Mouse (Mus musculus): ENCODE measurements around the gene Ccdc42. TPM values are rescaled to one million over a fixed set of nuclear protein-coding genes. Genes with fewer than 3 reads are reported as not detected.

Ccdc42 gene
- polyA plus RNA-seq, 1 experiment from 2014 or later: 0.45 TPM

GRCm38 (mm10) chr11:68561957-68562950 is 24.6 kb upstream of the Ccdc42 start:
- 82% methylated on average over 11 of the region's 11 CpGs for WGBS
- Histone ChIP-seq H3K4me3 (no peak overlapping the region), H3K4me2 (replicated peaks) (no peak overlapping the region), H3K36me3 (no peaks in the 10 kb centered on the region), H3K27ac (replicated peaks) (no peak overlapping the region), H3K9me3 (no peaks in the 10 kb centered on the region), H3K4me1 (peaks cover 5% of the 10 kb centered on the region), H3K27me3 (no peaks in the 10 kb centered on the region), H3K9ac (replicated peaks) (no peak overlapping the region)
- ATAC-seq (replicated peaks): no peak

- Histone ChIP-seq H3K9me3 (no peaks in the 10 kb centered on the region), H3K27me3 (no peaks in the 10 kb centered on the region), H3K36me3 (no peaks in the 10 kb centered on the region), H3K4me3 (no peak overlapping the region), H3K4me1 (peaks cover 5% of the 10 kb centered on the region), H3K4me2 (replicated peaks) (no peak overlapping the region), H3K27ac (replicated peaks) (no peak overlapping the region), H3K9ac (replicated peaks) (no peak overlapping the region)
- ATAC-seq (replicated peaks): no peak
- WGBS: 79% methylated on average over 13 of the region's 13 CpGs
Observed at GRCm38 (mm10) chr11:68564356-68565031, 22.3 kb upstream of the Ccdc42 start.

- H3K9ac ChIP-seq (replicated peaks): no peak overlapping the region
- peaks cover 5% of the 10 kb centered on the region for H3K4me1 ChIP-seq
- H3K27me3 ChIP-seq: no peaks in the 10 kb centered on the region
- no peaks in the 10 kb centered on the region for H3K9me3 ChIP-seq
- ATAC-seq (replicated peaks): no peak
- H3K36me3 ChIP-seq: no peaks in the 10 kb centered on the region
- H3K4me3 ChIP-seq: no peak overlapping the region
- no peak overlapping the region for H3K27ac ChIP-seq (replicated peaks)
- WGBS: 88% methylated on average over 3 of the region's 3 CpGs
- H3K4me2 ChIP-seq (replicated peaks): no peak overlapping the region
Observed at GRCm38 (mm10) chr11:68565032-68565429, 21.8 kb upstream of the Ccdc42 start.

- Histone ChIP-seq H3K27ac (replicated peaks) (no peak overlapping the region), H3K36me3 (no peaks in the 10 kb centered on the region), H3K4me1 (peaks cover 5% of the 10 kb centered on the region), H3K4me2 (replicated peaks) (peak overlapping the region; percentile 71), H3K9ac (replicated peaks) (peak overlapping the region; percentile 39), H3K9me3 (no peaks in the 10 kb centered on the region), H3K27me3 (no peaks in the 10 kb centered on the region), H3K4me3 (peak overlapping the region; percentile 38)
- ATAC-seq (replicated peaks): peak; percentile 73; the same call in 1 of the 2 replicates
- 16% methylated on average over 17 of the region's 17 CpGs for WGBS
Observed at GRCm38 (mm10) chr11:68566447-68567059, 20.3 kb upstream of the Ccdc42 start.

GRCm38 (mm10) chr11:68570861-68571260 is 16.0 kb upstream of the Ccdc42 start:
- H3K4me2 ChIP-seq (replicated peaks): no peak overlapping the region
- H3K9me3 ChIP-seq: no peaks in the 10 kb centered on the region
- H3K36me3 ChIP-seq: no peaks in the 10 kb centered on the region
- 92% methylated on average over 5 of the region's 5 CpGs for WGBS
- peaks cover 5% of the 10 kb centered on the region for H3K4me1 ChIP-seq
- H3K27me3 ChIP-seq: no peaks in the 10 kb centered on the region
- H3K9ac ChIP-seq (replicated peaks): no peak overlapping the region
- H3K4me3 ChIP-seq: no peak overlapping the region
- no peak for ATAC-seq (replicated peaks)
- no peak overlapping the region for H3K27ac ChIP-seq (replicated peaks)

DNA sequence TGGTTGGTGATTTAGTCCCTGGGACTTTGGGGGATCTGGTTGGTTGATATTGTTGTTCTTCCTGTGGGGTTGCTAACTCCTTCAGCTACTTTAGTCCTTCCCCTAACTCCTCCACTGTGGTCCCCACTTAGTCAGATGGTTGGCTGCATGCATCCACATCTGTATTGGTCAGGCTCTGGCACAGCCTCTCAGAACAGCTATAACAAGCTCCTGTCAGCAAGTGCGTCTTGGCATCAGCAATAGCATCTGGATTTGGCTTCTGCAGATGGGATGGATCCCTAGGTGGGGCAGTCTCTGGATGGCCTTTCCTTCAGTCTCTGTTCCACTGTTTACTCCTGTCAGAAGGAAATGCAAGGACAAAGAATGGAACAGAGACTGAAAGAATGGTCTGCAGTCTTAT is 9.7 kb upstream of the Ccdc42 start:
- Histone ChIP-seq H3K4me2 (replicated peaks) (no peak overlapping the region), H3K27me3 (no peaks in the 10 kb centered on the region), H3K4me1 (peaks cover 17% of the 10 kb centered on the region), H3K27ac (replicated peaks) (no peak overlapping the region), H3K9me3 (no peaks in the 10 kb centered on the region), H3K9ac (replicated peaks) (no peak overlapping the region), H3K36me3 (no peaks in the 10 kb centered on the region), H3K4me3 (no peak overlapping the region)
- no peak for ATAC-seq (replicated peaks)
- WGBS: 84% methylated on average over 1 of the region's 1 CpGs

DNA sequence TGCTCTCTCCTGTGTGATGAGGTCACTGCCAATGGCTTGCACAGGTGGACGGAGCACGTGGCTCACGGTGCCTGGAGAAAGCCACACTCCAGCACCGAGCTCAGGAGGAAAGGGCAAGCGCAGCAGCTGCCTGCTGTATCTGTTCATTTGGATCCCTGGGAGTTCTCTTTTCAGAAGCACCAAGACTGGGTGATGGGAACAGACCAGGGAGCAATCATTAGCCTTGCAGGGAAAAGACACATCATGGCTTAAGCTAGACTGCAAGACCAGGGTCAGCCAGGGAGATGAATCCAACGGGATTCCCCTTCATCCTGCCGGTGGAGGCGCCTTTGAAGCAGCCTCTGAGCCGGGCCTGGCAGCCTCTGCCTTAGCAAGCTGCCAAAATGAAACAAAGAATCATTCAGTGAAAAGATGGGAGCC is 7.3 kb upstream of the Ccdc42 start:
- Histone ChIP-seq H3K36me3 (no peaks in the 10 kb centered on the region), H3K27ac (replicated peaks) (peak overlapping the region; percentile 78), H3K4me1 (peaks cover 26% of the 10 kb centered on the region), H3K4me2 (replicated peaks) (peak overlapping the region; percentile 17; the same call in 1 of the 2 replicates), H3K9me3 (no peaks in the 10 kb centered on the region), H3K4me3 (no peak overlapping the region), H3K27me3 (no peaks in the 10 kb centered on the region), H3K9ac (replicated peaks) (no peak overlapping the region)
- WGBS: 13% methylated on average over 9 of the region's 9 CpGs
- ATAC-seq (replicated peaks): peak; percentile 36; the same call in 1 of the 2 replicates

DNA sequence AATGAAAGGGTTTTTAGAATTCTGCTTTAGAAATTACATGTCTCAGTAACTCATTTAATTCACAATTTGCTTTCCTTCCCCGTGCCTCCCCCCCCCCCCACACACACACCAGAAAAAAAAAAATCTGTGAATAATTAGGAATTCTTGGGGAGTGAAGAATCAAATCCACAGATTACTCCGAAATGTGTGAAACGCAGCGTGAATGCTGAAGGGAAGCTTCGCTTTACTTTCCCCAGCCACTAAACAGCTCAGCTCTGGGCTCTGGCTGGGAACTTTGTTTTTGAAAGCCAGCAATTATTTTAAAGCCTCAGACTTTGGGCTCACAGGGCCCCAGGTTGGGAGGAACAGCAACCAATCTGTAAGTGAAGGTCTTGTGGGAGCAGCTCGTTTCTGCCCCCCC is 6.3 kb upstream of the Ccdc42 start:
- peaks cover 26% of the 10 kb centered on the region for H3K4me1 ChIP-seq
- H3K4me2 ChIP-seq (replicated peaks): no peak overlapping the region
- no peaks in the 10 kb centered on the region for H3K27me3 ChIP-seq
- no peak overlapping the region for H3K9ac ChIP-seq (replicated peaks)
- no peaks in the 10 kb centered on the region for H3K9me3 ChIP-seq
- no peaks in the 10 kb centered on the region for H3K36me3 ChIP-seq
- H3K4me3 ChIP-seq: no peak overlapping the region
- peak overlapping the region; percentile 78 for H3K27ac ChIP-seq (replicated peaks)
- 14% methylated on average over 6 of the region's 6 CpGs for WGBS
- ATAC-seq (replicated peaks): no peak

GRCm38 (mm10) chr11:68583225-68583624 is 3.6 kb upstream of the Ccdc42 start:
- Histone ChIP-seq H3K4me1 (peaks cover 26% of the 10 kb centered on the region), H3K9me3 (no peaks in the 10 kb centered on the region), H3K4me2 (replicated peaks) (no peak overlapping the region), H3K27ac (replicated peaks) (peak overlapping the region; percentile 71; the same call in 1 of the 2 replicates), H3K9ac (replicated peaks) (no peak overlapping the region), H3K4me3 (no peak overlapping the region), H3K36me3 (no peaks in the 10 kb centered on the region), H3K27me3 (no peaks in the 10 kb centered on the region)
- 66% methylated on average over 13 of the region's 13 CpGs for WGBS
- peak; percentile 74 for ATAC-seq (replicated peaks)

DNA sequence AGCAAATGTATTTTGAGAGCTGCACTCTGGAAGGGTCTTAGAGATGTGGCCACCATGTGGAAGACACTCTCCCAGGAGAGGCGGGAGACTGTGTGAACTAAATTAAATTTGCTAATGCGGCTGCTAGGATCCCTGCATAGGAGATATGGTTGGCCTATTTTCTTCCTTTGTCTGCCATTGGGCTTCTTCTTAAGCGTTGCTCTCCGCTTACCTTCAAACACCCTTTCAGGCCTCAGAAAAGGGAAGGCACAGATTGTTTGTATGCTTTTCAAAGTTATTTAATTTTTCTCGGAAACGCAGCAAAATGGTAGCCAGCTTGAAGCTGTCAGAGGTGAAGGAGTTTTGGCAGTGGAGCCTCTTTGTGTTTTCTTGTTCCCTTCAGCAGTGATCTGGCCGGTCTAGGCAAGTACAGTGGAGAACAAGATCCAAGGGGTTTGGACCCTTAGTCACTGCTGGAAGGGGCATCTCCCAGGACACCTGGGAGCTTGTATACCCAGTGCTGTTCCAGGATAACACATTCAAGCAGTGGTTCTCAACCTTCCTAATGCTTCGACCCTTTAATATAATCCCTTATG is 2.8 kb upstream of the Ccdc42 start:
- Histone ChIP-seq H3K36me3 (no peaks in the 10 kb centered on the region), H3K9me3 (no peaks in the 10 kb centered on the region), H3K4me3 (no peak overlapping the region), H3K4me1 (peaks cover 26% of the 10 kb centered on the region), H3K9ac (replicated peaks) (no peak overlapping the region), H3K27me3 (no peaks in the 10 kb centered on the region), H3K27ac (replicated peaks) (peak overlapping the region; percentile 71), H3K4me2 (replicated peaks) (no peak overlapping the region)
- WGBS: 58% methylated on average over 8 of the region's 8 CpGs
- ATAC-seq (replicated peaks): no peak; the same call in 1 of the 2 replicates

GRCm38 (mm10) chr11:68585890-68586289 is 931 bp upstream of the Ccdc42 start:
- H3K9me3 ChIP-seq: no peaks in the 10 kb centered on the region
- peaks cover 10% of the 10 kb centered on the region for H3K4me1 ChIP-seq
- WGBS: 18% methylated on average over 3 of the region's 3 CpGs
- H3K9ac ChIP-seq (replicated peaks): no peak overlapping the region
- H3K36me3 ChIP-seq: no peaks in the 10 kb centered on the region
- H3K27me3 ChIP-seq: no peaks in the 10 kb centered on the region
- no peak overlapping the region for H3K27ac ChIP-seq (replicated peaks)
- H3K4me2 ChIP-seq (replicated peaks): no peak overlapping the region
- no peak overlapping the region for H3K4me3 ChIP-seq
- no peak for ATAC-seq (replicated peaks)
